Mouse (Mus musculus): ENCODE results near the gene F3. TPM values are rescaled to one million over a fixed set of nuclear protein-coding genes. Genes with fewer than 3 reads are reported as not detected.
A peak's percentile ranks its signal among the peaks of the same experiment; 100 is the strongest.

F3 gene
- total RNA-seq (2021): 1 to 10 TPM; 4.3 to 6.1 TPM
- long read RNA-seq, experiment 1, transcript F3-201 (6 exons, 1,872 nt): major isoform, 6 of 6 reads
- long read RNA-seq, experiment 1, partial matches to known transcripts: 0 of 6 reads
- long read RNA-seq, experiment 1, other reads (novel, unspliced or antisense): 0 of 6 reads
- long read RNA-seq, experiment 2, transcript F3-201 (6 exons, 1,872 nt): major isoform, 6 of 6 reads
- long read RNA-seq, experiment 2, partial matches to known transcripts: 0 of 6 reads
- long read RNA-seq, experiment 2, other reads (novel, unspliced or antisense): 0 of 6 reads

DNA sequence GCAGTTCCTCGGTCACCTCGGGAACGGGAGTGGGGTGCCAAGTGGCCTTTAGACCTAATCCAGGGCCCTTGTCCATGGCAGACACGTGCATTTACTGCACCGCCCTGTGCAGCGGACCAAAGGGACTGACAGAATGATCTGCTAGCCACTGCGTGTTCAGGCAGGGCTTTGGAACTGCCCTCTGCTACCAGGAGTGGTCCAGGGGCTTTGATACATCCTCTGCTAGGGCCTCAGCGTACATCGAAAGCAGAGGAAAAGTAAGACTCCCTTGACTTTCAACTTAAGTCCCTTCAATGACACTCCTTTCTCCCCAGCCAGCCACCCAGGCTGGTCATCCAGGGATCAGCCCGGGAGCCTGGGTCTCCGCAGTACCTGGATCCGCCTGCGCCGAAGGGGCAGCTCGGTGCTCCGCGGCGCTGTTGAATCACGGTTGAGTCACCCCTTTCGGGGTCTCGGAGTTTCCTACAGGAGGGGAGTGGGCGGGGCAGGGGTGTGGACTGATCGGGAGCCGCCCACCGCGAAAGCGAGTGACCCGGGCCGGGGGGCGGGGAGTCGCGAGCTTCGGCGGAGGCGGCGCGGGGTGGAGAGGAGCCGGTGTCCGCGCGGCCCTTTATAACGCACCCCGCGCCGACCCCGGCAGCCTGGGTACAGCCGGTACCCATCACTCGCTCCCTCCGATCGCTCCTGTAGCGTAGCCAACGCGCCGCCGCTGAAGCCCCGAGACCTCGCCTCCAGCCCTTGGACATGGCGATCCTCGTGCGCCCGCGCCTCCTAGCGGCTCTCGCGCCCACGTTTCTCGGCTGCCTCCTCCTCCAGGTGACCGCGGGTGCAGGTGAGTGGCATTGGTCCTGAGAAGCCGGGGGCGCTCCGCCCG, at the start of gene F3:
TSS of gene F3 (plus strand) at position 567 of the 874 bp plus-strand sequence.
- DNase-seq: peak; percentile 84

DNA sequence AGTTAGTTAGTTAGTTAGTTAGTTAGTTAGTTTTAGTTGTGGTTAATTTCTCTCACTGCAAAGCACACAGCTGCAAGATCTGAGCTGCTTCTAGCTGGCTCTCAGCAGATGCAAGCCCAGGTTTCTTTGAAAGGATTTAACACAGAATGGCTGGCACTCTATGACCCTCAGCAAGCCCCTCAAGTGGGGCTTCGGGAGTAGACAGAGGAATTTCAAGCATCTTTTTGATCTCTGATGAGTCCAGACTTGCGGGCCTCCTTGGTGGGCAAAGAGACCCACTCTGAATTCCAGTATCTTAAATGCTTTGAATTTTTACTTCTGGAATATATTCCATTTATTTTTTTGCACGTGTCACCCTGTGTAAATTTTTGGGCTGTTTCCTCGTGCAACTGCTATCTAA, 44.4 kb upstream of the F3 start:
- no peak for DNase-seq

DNA sequence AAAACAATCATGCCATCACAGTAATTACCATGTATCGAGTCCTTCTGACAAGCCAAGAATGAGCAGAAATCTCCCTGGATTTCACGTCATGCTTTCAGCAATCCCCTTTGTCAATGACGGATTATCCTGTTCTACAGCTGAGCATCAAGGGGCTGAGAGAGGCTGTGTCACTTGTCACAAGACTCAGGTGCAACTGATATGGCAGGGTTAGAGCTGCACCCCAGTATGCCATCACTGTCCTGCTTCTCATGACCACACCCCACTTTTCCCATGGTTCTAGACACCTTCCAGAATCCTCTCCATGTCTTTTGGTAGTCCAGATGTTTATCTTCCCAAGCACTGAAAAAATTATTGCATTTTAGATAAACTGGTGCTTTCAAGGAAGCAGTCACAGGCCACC, 43.9 kb upstream of the F3 start:
- no peak for DNase-seq

DNA sequence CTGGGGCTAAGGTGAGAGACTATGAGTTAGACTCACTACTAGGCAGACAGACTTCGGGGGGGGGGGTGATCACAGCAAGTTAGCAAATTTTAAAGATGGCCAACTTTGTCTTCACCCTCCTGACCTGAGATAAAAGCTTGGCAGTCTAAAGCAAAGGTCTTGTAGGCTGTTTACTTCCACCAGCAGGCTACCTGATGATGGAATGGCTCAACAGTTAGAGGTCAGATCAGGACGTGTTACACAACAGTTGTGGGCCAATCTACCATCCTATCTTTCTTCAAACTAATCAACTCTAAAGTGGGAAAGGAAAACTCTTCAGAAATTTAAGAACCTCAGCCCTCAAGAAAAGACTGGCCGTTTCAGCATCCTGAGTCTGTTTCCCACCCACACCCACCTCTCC, 43.1 kb upstream of the F3 start:
- no peak for DNase-seq

DNA sequence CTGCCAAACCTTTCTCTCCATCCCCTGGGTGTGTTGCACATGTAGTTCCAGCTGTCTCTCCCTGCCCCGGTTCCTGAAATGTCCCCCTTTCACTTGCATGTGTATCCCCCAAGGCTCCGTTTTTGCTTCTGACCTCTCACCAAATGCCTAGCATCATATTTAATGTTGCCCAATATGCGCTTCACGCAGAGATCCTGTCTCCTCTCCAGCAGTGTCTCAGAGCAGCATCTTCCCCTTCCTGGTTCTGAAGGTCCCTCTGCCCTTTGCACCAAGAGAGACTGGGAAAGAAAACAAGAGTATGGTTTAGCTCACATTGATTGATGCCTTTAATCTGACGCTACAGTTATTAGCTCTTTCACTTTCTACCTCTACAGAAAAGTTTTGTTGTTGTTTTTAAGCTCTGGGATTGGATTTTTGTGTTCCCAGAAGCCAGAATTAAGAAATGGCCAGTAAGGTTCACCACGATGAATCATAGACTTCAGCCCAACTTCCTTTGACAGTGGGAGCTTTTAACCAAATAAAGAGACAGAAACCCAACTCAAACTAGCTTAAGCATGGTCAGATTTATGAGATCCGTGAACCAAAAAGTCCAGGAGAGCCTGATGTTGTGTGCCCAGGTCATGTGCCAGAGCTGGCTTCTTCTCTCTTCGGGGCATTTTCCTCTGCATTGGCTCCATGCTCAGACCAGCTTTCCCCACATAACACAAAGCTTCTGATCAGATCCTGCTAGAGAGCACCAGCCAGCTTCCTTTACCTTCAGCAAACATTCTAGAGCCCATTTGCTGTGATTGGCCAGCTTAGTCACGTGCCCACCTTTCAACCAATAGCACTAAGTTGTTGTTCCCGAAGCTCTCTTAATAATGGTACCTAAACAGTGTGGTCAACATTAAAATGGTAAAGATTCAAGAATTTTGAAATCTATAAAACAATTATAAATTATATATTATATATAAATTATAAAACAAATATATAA, 40.6 kb upstream of the F3 start:
- no peak for DNase-seq

DNA sequence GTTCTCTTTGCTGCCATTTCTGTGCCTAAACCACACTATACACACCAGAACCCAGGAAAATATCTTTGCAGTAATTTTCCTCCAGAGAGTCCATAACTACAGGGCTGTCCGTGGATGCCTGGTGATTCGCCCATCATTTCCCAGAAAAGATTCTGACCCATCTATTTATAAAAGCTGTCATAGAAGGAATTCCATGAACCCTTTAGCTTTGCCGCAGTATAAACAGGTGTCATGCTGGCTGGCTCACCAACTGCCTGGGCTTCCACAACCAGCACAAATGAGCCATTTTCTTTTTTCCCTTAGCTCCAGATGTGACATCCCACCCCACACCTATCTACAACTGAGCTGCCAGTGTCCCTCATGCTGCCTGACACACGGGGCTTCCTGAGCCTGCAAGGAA, 38.8 kb upstream of the F3 start:
- no peak for DNase-seq

DNA sequence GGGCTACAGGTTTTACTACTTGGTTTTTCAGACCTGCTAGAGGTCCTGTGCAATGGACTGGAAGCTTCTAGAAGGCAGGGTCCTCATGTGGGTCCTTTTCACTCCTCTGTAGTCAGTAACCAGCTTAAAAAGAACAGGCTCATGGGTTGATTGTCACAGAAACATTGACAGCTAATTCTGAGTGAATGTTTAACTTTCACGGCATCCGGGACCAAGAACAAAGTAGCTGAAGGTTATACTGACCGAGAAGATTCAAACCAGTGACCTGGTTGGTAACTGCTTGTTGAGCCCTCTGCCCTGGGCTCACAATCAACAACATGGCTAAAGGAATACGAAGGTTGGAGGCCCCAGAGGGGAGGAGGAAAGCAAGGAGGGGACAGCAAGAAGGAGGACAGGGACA, 38.4 kb upstream of the F3 start:
- no peak for DNase-seq

DNA sequence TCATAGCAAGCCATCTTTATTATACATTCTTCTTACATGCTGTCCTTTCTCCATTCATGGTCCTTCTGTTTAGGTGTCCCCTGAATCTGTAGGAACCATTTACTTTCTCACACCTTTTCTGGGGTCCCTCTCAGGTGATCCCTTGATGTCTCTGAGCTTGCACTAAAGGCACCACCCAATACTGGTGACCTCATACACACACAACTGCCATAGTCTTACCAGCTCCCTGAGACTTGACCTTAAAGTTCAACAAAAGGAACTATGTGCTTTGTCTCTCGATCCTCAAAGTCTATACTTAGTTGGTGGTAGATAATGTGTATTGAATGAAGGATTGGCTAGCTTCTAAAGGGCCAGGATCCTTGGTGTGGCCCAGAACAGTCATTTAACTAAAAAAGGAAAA, 37.4 kb upstream of the F3 start:
- DNase-seq: no peak

DNA sequence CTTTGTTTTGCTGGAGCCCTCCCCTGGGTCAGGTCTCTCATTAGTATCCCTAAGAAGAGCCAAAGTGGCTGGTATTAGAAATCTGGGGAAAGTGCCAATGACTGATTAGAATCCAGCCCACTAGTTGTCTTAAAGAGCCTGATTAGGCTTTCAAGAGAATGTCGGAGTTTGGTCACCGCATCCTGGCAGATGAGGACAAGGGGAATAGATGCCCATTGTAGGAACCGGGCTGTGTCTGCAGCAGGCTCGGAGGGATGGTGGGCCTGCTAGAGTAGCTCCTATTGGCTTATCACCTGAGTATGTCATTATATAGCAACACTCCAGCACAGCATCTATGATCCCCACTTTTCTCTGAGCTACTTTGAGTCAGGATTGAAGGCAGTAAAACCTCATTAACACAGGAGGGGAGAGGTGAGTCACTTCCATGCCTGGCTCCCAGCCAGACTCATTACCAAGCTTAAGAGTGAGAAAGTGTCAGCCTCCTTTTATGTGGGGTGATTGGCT, 36.9 kb upstream of the F3 start:
- no peak for DNase-seq

DNA sequence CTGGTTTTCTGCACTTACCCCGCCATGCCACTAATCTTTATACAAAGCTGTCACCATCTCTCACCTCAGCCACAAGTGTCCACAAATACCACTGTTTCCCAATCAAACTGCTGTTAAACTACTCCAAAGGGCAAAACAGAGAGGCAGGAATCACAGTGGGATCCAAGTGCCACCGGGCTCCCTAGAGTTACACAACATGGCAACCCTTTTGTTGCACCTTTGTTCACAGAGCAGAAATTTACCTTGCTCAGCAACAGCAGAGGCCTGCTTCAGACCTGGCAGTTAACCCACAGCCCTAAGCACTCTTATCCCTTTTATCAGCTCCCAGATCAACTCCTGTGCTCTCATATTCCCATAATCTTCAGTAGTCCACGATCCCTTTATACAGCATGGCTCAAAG, 35.6 kb upstream of the F3 start:
- no peak for DNase-seq

DNA sequence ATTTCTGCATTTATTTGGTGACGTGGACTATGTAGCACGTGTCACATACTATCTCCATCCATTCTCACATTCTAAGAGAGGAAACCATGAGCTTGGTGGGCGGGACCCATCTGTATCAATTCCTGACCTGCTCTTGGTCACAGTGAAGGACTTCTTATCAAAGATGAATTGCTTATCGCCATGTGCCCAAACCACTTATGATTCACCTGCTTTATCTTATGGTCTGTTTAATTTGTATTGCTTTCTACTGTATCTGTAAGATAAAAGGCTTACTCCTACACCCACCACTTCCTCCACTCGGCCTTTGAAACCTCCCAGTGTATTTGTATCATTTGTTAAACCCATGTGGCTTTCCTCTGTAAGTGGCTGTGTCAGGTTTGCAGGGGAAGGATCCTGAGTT, 34.3 kb upstream of the F3 start:
- DNase-seq: no peak

DNA sequence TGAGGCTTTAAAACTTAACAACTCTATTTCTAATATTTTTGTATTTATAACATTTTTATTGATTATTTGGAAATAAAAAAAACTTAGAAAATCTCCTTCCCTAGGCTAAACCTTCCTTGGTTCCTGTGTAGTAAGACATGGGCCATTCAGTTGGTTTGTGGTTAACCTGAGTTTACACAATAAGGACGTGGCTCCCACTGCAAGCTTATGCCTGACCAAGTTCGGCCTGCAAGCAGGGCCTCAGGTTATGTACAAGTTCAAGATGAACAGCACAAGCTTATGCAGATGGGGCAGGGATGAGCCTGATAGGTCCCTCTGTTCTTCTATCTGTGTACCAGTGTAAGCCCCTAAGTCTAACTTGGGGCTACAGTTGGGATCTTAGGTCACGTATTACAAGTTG, 33.6 kb upstream of the F3 start:
- DNase-seq: no peak

DNA sequence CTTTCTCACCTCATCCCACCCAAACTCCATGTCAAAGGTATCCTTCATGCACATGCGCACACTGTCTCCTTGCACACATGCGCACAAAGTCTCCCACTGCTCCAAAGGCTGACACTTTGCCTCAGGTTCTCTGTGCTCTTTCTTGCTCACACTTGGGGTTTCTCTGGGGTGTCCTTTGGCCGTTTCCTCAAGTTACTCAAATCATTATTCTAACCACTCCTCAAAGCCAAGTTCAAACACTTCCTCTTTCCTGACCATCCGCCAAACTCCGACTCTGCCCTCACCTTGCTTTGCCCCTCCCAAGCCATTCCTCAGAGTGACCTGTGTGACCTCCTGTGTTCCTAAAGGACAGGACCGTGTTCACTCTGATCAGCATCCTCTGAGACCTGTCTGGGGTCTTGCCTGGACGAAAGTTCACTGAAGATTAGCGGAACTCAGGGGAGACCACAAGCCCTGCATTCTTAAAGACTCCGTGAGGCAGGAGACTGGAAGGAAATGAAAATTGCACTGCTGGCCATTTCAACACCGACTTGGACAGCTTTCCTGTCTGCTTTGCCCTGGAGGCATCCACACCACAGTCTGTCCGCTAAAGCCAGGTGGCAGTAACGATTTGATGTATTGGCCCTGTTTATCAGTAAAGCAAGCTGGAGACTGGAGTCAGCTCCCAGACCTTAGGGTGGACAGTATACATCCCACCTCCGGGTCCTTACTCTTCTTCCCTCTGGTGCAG, 30.2 kb upstream of the F3 start:
- no peak for DNase-seq

DNA sequence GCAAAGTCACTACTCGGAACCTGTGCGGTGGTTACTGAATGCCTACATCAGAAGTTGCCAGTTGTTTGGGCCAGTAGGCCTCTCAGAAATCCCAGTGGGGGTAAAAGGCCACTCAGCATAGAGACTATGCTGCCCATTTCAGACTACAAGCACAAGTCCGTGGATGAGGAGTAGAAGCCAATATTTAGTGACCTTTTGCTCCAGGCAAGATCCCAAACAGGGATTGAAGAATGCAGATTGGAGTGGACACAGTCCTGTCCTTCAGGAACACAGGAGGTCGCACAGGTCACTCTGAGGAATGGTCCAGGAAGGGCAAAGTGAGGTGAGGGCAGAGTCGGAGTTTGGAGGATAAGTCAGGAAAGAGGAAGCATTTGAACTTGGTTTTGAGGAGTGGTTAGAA, 29.6 kb upstream of the F3 start:
- no peak for DNase-seq

DNA sequence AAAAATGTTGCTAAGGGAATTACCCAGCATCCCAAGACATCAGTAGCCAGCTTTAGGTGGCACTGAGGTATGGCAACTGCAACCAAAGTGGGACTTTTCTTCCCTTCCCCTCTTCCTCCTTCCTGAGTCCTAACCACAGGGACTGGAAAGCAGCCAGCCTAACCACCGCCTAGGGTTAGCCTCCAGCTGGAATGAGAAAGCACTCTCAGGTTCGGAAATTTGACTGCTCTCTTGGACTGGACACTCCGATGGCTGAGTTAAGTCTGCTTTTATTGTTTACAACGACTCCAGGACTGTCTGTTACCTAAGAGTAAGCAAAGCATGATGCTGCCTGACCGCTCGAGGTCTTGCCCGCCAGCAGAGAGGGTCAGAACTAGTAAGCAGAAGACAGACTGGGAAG, 26.2 kb upstream of the F3 start:
- peak; percentile 43 for DNase-seq

DNA sequence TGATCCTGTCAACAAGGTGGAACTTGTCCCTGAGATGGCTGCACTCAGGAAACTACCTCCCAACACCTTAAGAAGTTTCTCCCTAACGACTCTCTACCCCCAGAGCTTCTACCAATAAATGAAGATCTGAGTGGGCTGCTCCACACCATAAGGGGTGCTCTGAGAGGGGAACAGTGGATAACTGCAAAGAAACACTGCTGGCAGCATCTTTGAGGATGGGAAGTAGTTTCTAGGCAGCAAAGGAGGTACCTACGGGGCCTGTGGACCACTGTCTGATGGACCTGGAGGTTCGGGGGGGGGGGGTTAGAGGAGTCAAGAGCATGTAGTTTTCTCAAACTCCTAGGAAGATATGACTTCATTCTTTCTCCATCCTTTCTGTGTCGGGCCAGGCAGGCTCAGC, 23.9 kb upstream of the F3 start:
- no peak for DNase-seq

DNA sequence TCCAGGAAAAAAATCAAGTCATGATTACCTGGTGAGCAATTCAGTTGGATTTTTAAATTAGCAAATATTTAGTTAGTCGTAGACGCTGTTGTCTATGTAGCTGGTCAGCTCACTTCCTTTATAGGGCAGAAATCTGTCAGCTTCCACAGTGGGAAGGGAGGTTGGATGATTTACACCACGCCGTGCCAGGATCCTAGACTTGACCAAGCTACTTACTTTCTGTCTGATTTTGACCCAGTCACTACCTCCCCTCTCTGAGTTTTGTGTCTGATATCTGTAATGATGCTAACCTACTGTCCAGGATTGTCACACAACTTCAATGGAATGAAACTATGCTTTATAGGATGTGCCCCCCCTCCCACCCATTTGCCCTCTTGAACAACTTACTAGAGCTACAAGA, 23.5 kb upstream of the F3 start:
- DNase-seq: no peak

DNA sequence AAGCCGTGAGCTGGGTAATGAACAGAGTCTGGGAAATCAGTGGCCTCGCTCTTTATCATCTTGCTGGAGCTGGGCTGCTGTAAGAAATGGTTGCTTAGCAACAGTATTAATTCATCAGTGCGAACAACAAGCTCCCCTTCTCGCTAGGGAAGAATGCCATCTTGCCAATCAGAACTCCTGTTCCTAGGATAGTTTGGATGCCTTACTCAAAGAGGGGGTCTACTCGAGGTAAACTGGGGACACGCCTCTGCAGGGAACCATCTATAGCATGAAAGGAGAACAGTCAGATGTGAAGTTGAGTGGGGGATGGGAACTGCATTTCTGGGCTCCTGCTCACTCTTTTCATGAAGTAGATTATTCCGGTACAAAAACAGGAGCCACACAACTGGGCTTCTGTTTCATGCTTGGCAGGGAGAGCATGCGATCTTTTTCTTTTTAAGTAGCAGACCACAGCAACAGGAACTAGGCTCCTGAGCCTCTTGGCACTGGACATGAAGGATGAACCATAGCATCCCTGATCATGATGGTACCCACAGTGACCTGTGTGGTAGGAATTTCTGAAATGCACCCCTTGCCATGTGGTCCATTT, 22.9 kb upstream of the F3 start:
- no peak for DNase-seq

DNA sequence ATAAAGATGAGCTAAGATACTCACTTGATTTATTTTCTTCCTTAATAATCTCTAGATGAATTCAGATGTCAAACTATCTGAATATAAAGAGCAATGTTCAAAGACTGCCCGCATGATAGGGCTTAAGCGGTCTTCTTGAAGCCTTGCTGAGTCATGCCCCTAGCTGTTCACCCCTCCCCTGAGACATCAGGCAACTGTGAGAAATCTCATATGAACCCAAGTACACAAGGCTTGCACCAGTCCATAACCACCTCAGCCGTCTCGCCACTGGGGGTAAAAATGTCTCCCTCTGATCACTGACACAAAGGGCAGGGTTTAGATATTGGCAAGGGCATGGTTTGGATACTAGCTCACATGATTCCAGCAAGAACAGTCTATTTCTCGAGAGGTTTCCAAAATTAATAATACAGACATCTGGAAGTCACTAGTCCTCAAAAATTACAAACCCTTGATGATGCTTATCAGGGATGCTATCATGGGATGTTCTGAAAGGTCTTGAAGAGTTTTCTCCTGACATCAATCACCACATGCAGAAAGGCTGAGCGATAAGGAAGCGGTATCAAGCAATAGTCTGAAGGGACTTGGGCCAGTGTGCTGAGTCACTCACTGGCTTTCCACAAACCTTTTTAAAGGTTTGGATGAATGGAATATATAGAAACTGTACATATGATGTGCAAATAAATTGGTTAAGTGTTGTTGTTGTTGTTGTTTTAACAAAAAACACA, 20.0 kb upstream of the F3 start:
- DNase-seq: no peak

DNA sequence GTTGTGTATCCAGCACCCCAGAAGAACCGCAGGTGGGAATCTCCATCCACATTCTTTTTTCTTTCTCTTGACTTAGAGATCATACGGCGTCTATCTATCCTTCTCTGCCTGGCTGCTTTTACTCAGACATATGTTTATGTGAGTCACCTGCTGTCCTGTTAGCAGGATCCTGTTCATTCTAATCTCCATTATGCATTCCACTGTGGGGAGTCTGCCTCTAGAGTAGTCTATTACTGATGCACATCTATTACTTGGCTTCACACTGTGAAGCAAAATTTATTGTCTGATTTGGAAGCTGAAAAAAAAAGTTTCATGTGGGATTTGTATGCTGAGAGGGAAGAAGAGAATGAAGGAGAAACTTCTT, 19.5 kb upstream of the F3 start:
- DNase-seq: no peak

DNA sequence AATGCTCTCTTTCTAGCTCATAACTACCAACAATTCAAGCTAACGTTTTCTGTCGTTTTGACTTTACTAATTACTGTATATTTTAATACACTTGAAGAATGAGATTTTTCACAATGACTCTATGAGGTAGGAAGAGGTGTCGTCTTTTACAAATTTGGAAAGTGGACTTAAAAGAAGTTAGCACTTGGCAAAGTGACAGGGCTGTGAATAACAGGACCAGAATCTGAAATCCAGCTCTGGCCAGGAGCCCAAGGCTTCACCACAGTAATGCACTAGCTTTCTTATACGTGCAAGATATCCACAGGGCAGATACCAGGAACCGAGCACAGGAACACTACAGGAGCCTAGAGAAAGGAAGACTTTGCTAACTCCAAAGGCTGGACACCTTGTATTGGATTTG, 17.2 kb upstream of the F3 start:
- no peak for DNase-seq
